Comparison of ENCODE assay signal across 7 mouse cellular contexts in the genomic region with DNA sequence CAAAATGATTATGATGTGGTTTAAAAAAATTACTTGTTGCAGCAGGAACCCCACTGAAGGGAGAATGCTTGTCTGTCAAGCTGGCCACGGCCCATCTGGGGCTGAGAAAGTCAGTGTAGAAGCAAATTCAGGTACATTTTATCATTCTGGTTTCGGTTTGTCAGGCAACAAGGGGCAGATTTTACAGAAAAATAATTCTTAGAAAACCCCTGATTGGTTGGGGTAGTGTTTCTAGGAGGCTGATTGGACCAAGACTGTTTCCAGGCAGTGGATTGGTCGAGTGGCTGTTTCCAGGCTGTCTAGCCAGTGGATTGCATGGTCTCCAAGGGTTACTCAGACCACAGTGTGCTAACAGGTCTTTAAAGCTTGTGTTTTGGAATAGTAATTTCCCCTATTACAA. TPM values are rescaled to one million over a fixed set of nuclear protein-coding genes. Genes with fewer than 3 reads are reported as not detected.
DNase-seq lines count a peak whose midpoint lies in the region; ATAC-seq and TF ChIP-seq lines count a peak whose summit lies in the region.

A gene (minus strand): TSS at position 162 of the 400 bp plus-strand sequence.

- H3K27ac ChIP-seq in MEL (ENCODE audit: control insufficient read depth, low read depth, low read length): no peak within 1 kb of the TSS
- no peak within 1 kb of the TSS for H3K27ac ChIP-seq in heart, embryonic 12.5 days (ENCODE audit: poor library complexity, severe bottlenecking)
- peak within 1 kb of the TSS; percentile 31; the same call in 1 of the 2 replicates for H3K27ac ChIP-seq in kidney, postnatal 0 days
- H3K27ac ChIP-seq in liver, embryonic 15.5 days (replicated peaks): no peak within 1 kb of the TSS
- no peak within 1 kb of the TSS for H3K27ac ChIP-seq in neural tube, embryonic 12.5 days

- no peak for ATAC-seq in erythroblast, adult 5-6 weeks (replicated peaks; ENCODE audit: low FRiP score, poor library complexity, severe bottlenecking)
- 0 out of 2 replicates have a peak, but pooled peaks have one; percentile 77 for ATAC-seq in heart, embryonic 12.5 days (ENCODE audit: insufficient number of reproducible peaks, low FRiP score)
- peak; percentile 86; the same call in 1 of the 2 replicates for ATAC-seq in kidney, postnatal 0 days (replicated peaks; ENCODE audit: low FRiP score, low read depth)
- ATAC-seq in liver, embryonic 15.5 days (ENCODE audit: insufficient read depth): no peak
- ATAC-seq in neural tube, embryonic 12.5 days (ENCODE audit: low FRiP score, low read depth): no peak

- no peaks in the 10 kb centered on the region for H3K9me3 ChIP-seq in MEL (replicated peaks; ENCODE audit: insufficient read depth, low read length)
- no peaks in the 10 kb centered on the region for H3K9me3 ChIP-seq in heart, embryonic 12.5 days (replicated peaks)
- no peaks in the 10 kb centered on the region for H3K9me3 ChIP-seq in kidney, postnatal 0 days (replicated peaks; ENCODE audit: low read length)
- no peaks in the 10 kb centered on the region for H3K9me3 ChIP-seq in liver, embryonic 15.5 days (replicated peaks)
- H3K9me3 ChIP-seq in neural tube, embryonic 12.5 days: no peaks in the 10 kb centered on the region

- TF ChIP-seq RAD21 in MEL (IDR thresholded peaks at IDR 0.05; ENCODE audit: low read depth, low read length): no peak

- 59% methylated on average over 3 of the region's 3 CpGs for WGBS in heart, embryonic 12.5 days
- WGBS in kidney, postnatal 0 days: 43% methylated on average over 3 of the region's 3 CpGs
- 42% methylated on average over 3 of the region's 3 CpGs for WGBS in liver, embryonic 15.5 days (ENCODE audit: insufficient replicate concordance)
- WGBS in neural tube, embryonic 12.5 days: 73% methylated on average over 3 of the region's 3 CpGs

- peak; percentile 37 to 42 for DNase-seq in B cell, adult 2 months
- DNase-seq in MEL (ENCODE audit: low read depth, low spot score): peak; percentile 79
- peak; percentile 82 for DNase-seq in kidney, postnatal 0 days (ENCODE audit: low spot score)

- H3K4me3 ChIP-seq in MEL (ENCODE audit: control insufficient read depth in 1 of 2, insufficient read depth in 1 of 2, low read depth in 2 of 2, low read length in 2 of 2): peak within 1 kb of the TSS; percentile 54 to 80
- H3K4me3 ChIP-seq in heart, embryonic 12.5 days: no peak within 1 kb of the TSS
- H3K4me3 ChIP-seq in kidney, postnatal 0 days (replicated peaks; ENCODE audit: low read depth, low read length): peak within 1 kb of the TSS; percentile 30
- no peak within 1 kb of the TSS for H3K4me3 ChIP-seq in liver, embryonic 15.5 days (replicated peaks)
- no peak within 1 kb of the TSS for H3K4me3 ChIP-seq in neural tube, embryonic 12.5 days

- TF ChIP-seq POLR2A in MEL (IDR thresholded peaks at IDR 0.05; ENCODE audit: control insufficient read depth in 1 of 2, insufficient read depth in 1 of 2, low read depth in 1 of 2, low read length in 2 of 2, poor library complexity in 1 of 2): no peak

- H3K9ac ChIP-seq in MEL (ENCODE audit: control insufficient read depth, low read depth, low read length, poor library complexity, severe bottlenecking): peak within 1 kb of the TSS; percentile 34; the same call in 1 of the 2 replicates
- no peak within 1 kb of the TSS for H3K9ac ChIP-seq in heart, embryonic 12.5 days
- H3K9ac ChIP-seq in kidney, postnatal 0 days (ENCODE audit: low read depth, low read length): no peak within 1 kb of the TSS
- H3K9ac ChIP-seq in liver, embryonic 15.5 days: no peak within 1 kb of the TSS
- H3K9ac ChIP-seq in neural tube, embryonic 12.5 days: no peak within 1 kb of the TSS

- H3K27me3 ChIP-seq in MEL (ENCODE audit: control insufficient read depth in 1 of 2, insufficient read depth in 2 of 2, low read length in 2 of 2): no peaks in the 10 kb centered on the region
- 0 out of 2 replicates have a peak, but pooled peaks cover 5% of the 10 kb centered on the region for H3K27me3 ChIP-seq in heart, embryonic 12.5 days (replicated peaks)
- no peaks in the 10 kb centered on the region for H3K27me3 ChIP-seq in kidney, postnatal 0 days (ENCODE audit: insufficient read depth, low read length)
- H3K27me3 ChIP-seq in liver, embryonic 15.5 days: peaks cover 7% of the 10 kb centered on the region; the same call in 1 of the 2 replicates
- H3K27me3 ChIP-seq in neural tube, embryonic 12.5 days (replicated peaks): no peaks in the 10 kb centered on the region

- no peak for TF ChIP-seq CTCF in MEL (IDR thresholded peaks at IDR 0.05 in 2 of 3, conservative IDR thresholded peaks at IDR 0.05 in 1 of 3; ENCODE audit: control insufficient read depth in 1 of 3, insufficient read depth in 1 of 3, low read depth in 2 of 3, low read length in 3 of 3, poor library complexity in 1 of 3, severe bottlenecking in 1 of 3)
- no peak for TF ChIP-seq CTCF in kidney, postnatal 0 days (IDR thresholded peaks at IDR 0.05; ENCODE audit: low read depth)

- peaks cover 0 to 12% of the 10 kb centered on the region in 2 experiments; a peak in 2 of 4 replicates for H3K36me3 ChIP-seq in MEL (ENCODE audit: control insufficient read depth in 1 of 2, insufficient read depth in 2 of 2, low read length in 2 of 2)
- no peaks in the 10 kb centered on the region for H3K36me3 ChIP-seq in heart, embryonic 12.5 days
- no peaks in the 10 kb centered on the region for H3K36me3 ChIP-seq in kidney, postnatal 0 days (ENCODE audit: insufficient read depth, low read length)
- no peaks in the 10 kb centered on the region for H3K36me3 ChIP-seq in liver, embryonic 15.5 days (replicated peaks)
- H3K36me3 ChIP-seq in neural tube, embryonic 12.5 days: no peaks in the 10 kb centered on the region

- H3K4me1 ChIP-seq in MEL (ENCODE audit: control insufficient read depth in 1 of 2, insufficient read depth in 2 of 2, low read length in 2 of 2): peaks cover 5 to 10% of the 10 kb centered on the region in 2 experiments; a peak in 3 of 4 replicates
- H3K4me1 ChIP-seq in heart, embryonic 12.5 days (replicated peaks): no peaks in the 10 kb centered on the region
- no peaks in the 10 kb centered on the region for H3K4me1 ChIP-seq in kidney, postnatal 0 days (replicated peaks; ENCODE audit: insufficient read depth, low read length)
- H3K4me1 ChIP-seq in liver, embryonic 15.5 days (replicated peaks): peaks cover 3% of the 10 kb centered on the region; the same call in 1 of the 2 replicates
- no peaks in the 10 kb centered on the region for H3K4me1 ChIP-seq in neural tube, embryonic 12.5 days

- peak within 1 kb of the TSS; percentile 23 for H3K4me2 ChIP-seq in heart, embryonic 12.5 days
- H3K4me2 ChIP-seq in kidney, postnatal 0 days (ENCODE audit: low read length): peak within 1 kb of the TSS; percentile 41
- H3K4me2 ChIP-seq in liver, embryonic 15.5 days: no peak within 1 kb of the TSS
- H3K4me2 ChIP-seq in neural tube, embryonic 12.5 days (replicated peaks): no peak within 1 kb of the TSS

- TF ChIP-seq EP300 in MEL (IDR thresholded peaks at IDR 0.05; ENCODE audit: low read depth in 1 of 2, low read length in 2 of 2): no peak

- H3K79me2 ChIP-seq in MEL (ENCODE audit: control insufficient read depth, insufficient read depth, low read length, poor library complexity): no peaks in the 10 kb centered on the region

TF ChIP-seq in MEL, 35 proteins besides CTCF, POLR2A, EP300 and RAD21:
- TF ChIP-seq ZMIZ1 (IDR thresholded peaks at IDR 0.05; ENCODE audit: low read depth, low read length): no peak
- TF ChIP-seq CHD2 (IDR thresholded peaks at IDR 0.05; ENCODE audit: low read length): peak; percentile 36; the same call in 1 of the 2 replicates
- no peak for TF ChIP-seq MYC (IDR thresholded peaks at IDR 0.05; ENCODE audit: low read depth, low read length)
- TF ChIP-seq HCFC1 (IDR thresholded peaks at IDR 0.05; ENCODE audit: low read depth, low read length): no peak
- TF ChIP-seq ELF1 (IDR thresholded peaks at IDR 0.05; ENCODE audit: low read depth, low read length): no peak

RNA-seq across cellular contexts. Expression of the gene that starts here (rescaled TPM):
- 7.6 and 11.8 TPM in 2 replicates for total RNA-seq in MEL (2012; rRNA removed)
- 10 to 100 TPM in 1 of 2 experiments, not detected in 1; 14.4 TPM for polyA plus RNA-seq in MEL (2012; ENCODE audit: insufficient read depth in 1 of 2, insufficient read length in 2 of 2, low read depth in 1 of 2, low replicate concordance in 2 of 2, missing spikeins in 1 of 2)
- 234 and 244 TPM in 2 replicates for total RNA-seq in erythroblast, adult 5-6 weeks (2015; ENCODE audit: low replicate concordance)
- 215 and 244 TPM in 2 replicates for total RNA-seq in erythroblast, adult 5-6 weeks (2017; ENCODE audit: low replicate concordance)
- 110 TPM in 2 replicates for polyA plus RNA-seq in heart, embryonic 12.5 days (2016; fragmentation: Nextera tagmentation; extraction: Ambion mirVana)
- polyA plus RNA-seq in kidney, postnatal 0 days (2015; fragmentation: Nextera tagmentation; extraction: Ambion mirVana): 123 and 137 TPM in 2 replicates
- 46.9 and 52.0 TPM in 2 replicates for polyA plus RNA-seq in liver, embryonic 15.5 days (2015; fragmentation: Nextera tagmentation; extraction: Ambion mirVana)
- 110 and 113 TPM in 2 replicates for polyA plus RNA-seq in neural tube, embryonic 12.5 days (2016; fragmentation: Nextera tagmentation; extraction: Ambion mirVana)

Comparison
In these comparisons a context has a peak if more than half of its experiments do, and no peak if none do; other contexts are left out.
1. RNA of the gene that starts here (total RNA-seq): 215 to 244 TPM in erythroblast, adult 5-6 weeks; 7.6 to 11.8 TPM in MEL; every median in the first group is over 10 times any median in the second.
2. H3K4me3 ChIP-seq: peak in MEL (2 of 2) and kidney, postnatal 0 days (single experiment); none in heart, embryonic 12.5 days (single experiment), liver, embryonic 15.5 days (single experiment) and neural tube, embryonic 12.5 days (single experiment).
3. ATAC-seq: peak in heart, embryonic 12.5 days (single experiment) and kidney, postnatal 0 days (single experiment); none in erythroblast, adult 5-6 weeks (single experiment), liver, embryonic 15.5 days (single experiment) and neural tube, embryonic 12.5 days (single experiment).
4. H3K4me2 ChIP-seq: peak in heart, embryonic 12.5 days (single experiment) and kidney, postnatal 0 days (single experiment); none in liver, embryonic 15.5 days (single experiment) and neural tube, embryonic 12.5 days (single experiment).
5. Peak in every context shown above with its lines, with median percentiles within 50 percentile points of each other: DNase-seq.